Mouse (Mus musculus): ENCODE data around the gene Mapk1ip1.

GRCm38 (mm10) chr7:138867286-138867685 is 21.2 kb upstream of the Mapk1ip1 start:
- no peak for TF ChIP-seq CTCF (IDR thresholded peaks at IDR 0.05; ENCODE audit: extremely low read depth, insufficient read depth, insufficient read length, insufficient replicate concordance)
- TF ChIP-seq POLR2A (IDR thresholded peaks at IDR 0.05; ENCODE audit: low read depth, low read length) = no peak
